18 mouse cellular contexts compared by ENCODE assay signal in genomic region chr19:37580438-37580837, GRCm38 (mm10).
"Had no signal": no experiment of that assay in that cellular context is flagged by ENCODE, and none has a peak within 500 bp of the region (broad histone marks: within the 10 kb centered on the region; RNA-seq: fewer than 3 reads in every experiment).

No protein-coding gene starts in this region.

- H3K4me1 ChIP-seq: neural tube, embryonic 13.5 days had no signal

- H3K9ac ChIP-seq: limb, embryonic 13.5 days; lung, embryonic 14.5 days; midbrain, embryonic 12.5 days; neural tube, embryonic 13.5 days had no signal

- H3K9me3 ChIP-seq: limb, embryonic 13.5 days; megakaryocyte, embryonic 14.5 days; midbrain, embryonic 12.5 days; neural tube, embryonic 13.5 days had no signal

- H3K36me3 ChIP-seq: limb, embryonic 13.5 days; midbrain, embryonic 12.5 days; neural tube, embryonic 13.5 days had no signal

- DNase-seq: layer of hippocampus, adult 9-11 months; left cerebral cortex, postnatal 4 days; lung, embryonic 14.5 days; lung, postnatal 10 days; retina, postnatal 1 day; right cerebral cortex, postnatal 4 days; spleen, adult 18-20 months; thymus, adult 18-20 months; thymus, postnatal 14 days had no signal

- H3K4me2 ChIP-seq: limb, embryonic 13.5 days; liver, embryonic 11.5 days; lung, embryonic 14.5 days; midbrain, embryonic 12.5 days; neural tube, embryonic 13.5 days had no signal

- ATAC-seq: hindbrain, postnatal 0 days; midbrain, embryonic 16.5 days had no signal

- H3K27me3 ChIP-seq: limb, embryonic 13.5 days; megakaryocyte, embryonic 14.5 days; midbrain, embryonic 12.5 days; neural tube, embryonic 13.5 days had no signal

- H3K27ac ChIP-seq: hindbrain, postnatal 0 days; kidney, postnatal 0 days; limb, embryonic 13.5 days; macrophage; midbrain, embryonic 12.5 days; neural tube, embryonic 13.5 days had no signal

- H3K4me3 ChIP-seq: limb, embryonic 13.5 days; megakaryocyte, embryonic 14.5 days; midbrain, embryonic 12.5 days; neural tube, embryonic 13.5 days had no signal
